ENCODE assay signal across 8 mouse cellular contexts in the genomic region with DNA sequence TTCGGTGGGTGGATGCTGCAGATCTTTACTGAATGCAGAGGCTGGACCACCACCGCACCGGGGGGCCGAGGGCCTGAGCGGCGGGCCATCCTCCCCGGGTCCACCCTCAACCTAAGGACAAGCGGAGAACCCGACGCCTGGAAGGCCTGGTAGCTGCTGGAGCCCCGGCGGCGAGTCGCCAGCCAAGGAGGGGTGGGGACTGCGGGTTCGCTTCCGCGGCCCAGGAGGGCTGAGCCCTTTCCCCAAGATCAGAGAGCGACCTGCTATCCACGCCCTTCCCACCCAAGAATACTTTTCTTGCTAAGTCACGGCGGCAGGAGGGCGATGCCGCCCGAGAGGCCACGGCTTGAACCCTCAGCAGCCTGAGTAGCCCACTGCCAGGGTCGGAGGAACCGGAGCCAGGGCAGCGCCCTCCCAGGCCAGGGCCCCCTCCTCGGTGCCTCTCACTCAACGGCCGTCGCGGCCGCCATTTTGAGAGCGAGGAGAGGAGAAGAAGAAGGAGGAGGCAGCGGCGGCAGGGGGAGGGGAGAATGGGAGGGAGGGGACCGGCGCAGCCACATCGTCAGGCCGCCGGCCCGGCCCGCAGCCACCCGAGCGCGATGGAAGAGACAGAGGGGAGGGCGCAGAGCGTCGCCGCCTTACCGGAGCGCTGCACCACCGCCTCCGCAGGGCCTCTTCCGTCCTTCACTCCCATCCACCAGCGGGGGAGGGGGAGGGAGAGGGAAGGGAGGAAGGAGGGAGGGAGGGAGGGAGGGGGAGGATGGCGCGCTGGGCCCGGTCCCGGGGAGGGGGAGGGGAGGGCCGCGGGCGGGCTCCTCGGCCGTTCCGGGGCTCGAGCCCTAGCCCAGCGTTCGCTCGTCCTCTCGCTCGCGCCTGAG. TPM values are rescaled to one million over a fixed set of nuclear protein-coding genes. Genes with fewer than 3 reads are reported as not detected.
A peak's percentile ranks its signal among the peaks of the same experiment; 100 is the strongest.
DNase-seq lines count a peak whose midpoint lies in the region; ATAC-seq and TF ChIP-seq lines count a peak whose summit lies in the region.

No protein-coding gene starts in this region.

- H3K9me3 ChIP-seq in heart, embryonic 12.5 days (replicated peaks): no peaks in the 10 kb centered on the region
- H3K9me3 ChIP-seq in kidney, postnatal 0 days (replicated peaks; ENCODE audit: low read length): no peaks in the 10 kb centered on the region
- H3K9me3 ChIP-seq in liver, embryonic 11.5 days (ENCODE audit: control insufficient read depth, low read length): no peaks in the 10 kb centered on the region
- no peaks in the 10 kb centered on the region for H3K9me3 ChIP-seq in stomach, embryonic 14.5 days (ENCODE audit: control insufficient read depth, low read depth, low read length)

- 0% methylated on average over 46 of the region's 75 CpGs for WGBS in heart, embryonic 12.5 days
- under 1% methylated on average over 52 of the region's 75 CpGs for WGBS in kidney, postnatal 0 days
- WGBS in liver, embryonic 11.5 days: under 1% methylated on average over 55 of the region's 75 CpGs
- WGBS in stomach, embryonic 14.5 days: under 1% methylated on average over 64 of the region's 75 CpGs

- H3K9ac ChIP-seq in heart, embryonic 12.5 days: peak overlapping the region; percentile 100
- peak overlapping the region; percentile 84 for H3K9ac ChIP-seq in kidney, postnatal 0 days (ENCODE audit: low read depth, low read length)
- H3K9ac ChIP-seq in liver, embryonic 11.5 days (ENCODE audit: low read depth, low read length): peak overlapping the region; percentile 97
- peak overlapping the region; percentile 84 for H3K9ac ChIP-seq in stomach, embryonic 14.5 days (replicated peaks; ENCODE audit: low read depth, low read length)

- H3K4me3 ChIP-seq in heart, embryonic 12.5 days: peak overlapping the region; percentile 99
- H3K4me3 ChIP-seq in kidney, postnatal 0 days (replicated peaks; ENCODE audit: low read depth, low read length): peak overlapping the region; percentile 79
- H3K4me3 ChIP-seq in liver, embryonic 11.5 days (ENCODE audit: low read depth, low read length): peak overlapping the region; percentile 73
- peak overlapping the region; percentile 82 for H3K4me3 ChIP-seq in stomach, embryonic 14.5 days (ENCODE audit: low read depth, low read length)

- peak overlapping the region; percentile 99 for H3K27ac ChIP-seq in heart, embryonic 12.5 days (ENCODE audit: poor library complexity, severe bottlenecking)
- peak overlapping the region; percentile 99 for H3K27ac ChIP-seq in kidney, postnatal 0 days
- peak overlapping the region; percentile 99 for H3K27ac ChIP-seq in liver, embryonic 11.5 days (ENCODE audit: low read depth, low read length)
- peak overlapping the region; percentile 96 for H3K27ac ChIP-seq in stomach, embryonic 14.5 days (ENCODE audit: low read length)

- no peak for TF ChIP-seq CTCF in kidney, postnatal 0 days (IDR thresholded peaks at IDR 0.05; ENCODE audit: low read depth)

- H3K4me1 ChIP-seq in heart, embryonic 12.5 days (replicated peaks): peaks cover 25% of the 10 kb centered on the region
- 0 out of 2 replicates have a peak, but pooled peaks cover 8% of the 10 kb centered on the region for H3K4me1 ChIP-seq in kidney, postnatal 0 days (replicated peaks; ENCODE audit: insufficient read depth, low read length)
- peaks cover 18% of the 10 kb centered on the region for H3K4me1 ChIP-seq in liver, embryonic 11.5 days (replicated peaks; ENCODE audit: control insufficient read depth, insufficient read depth, low read length)
- peaks cover 8% of the 10 kb centered on the region for H3K4me1 ChIP-seq in stomach, embryonic 14.5 days (ENCODE audit: control insufficient read depth, insufficient read depth, low read length)

- H3K27me3 ChIP-seq in heart, embryonic 12.5 days (replicated peaks): no peaks in the 10 kb centered on the region
- no peaks in the 10 kb centered on the region for H3K27me3 ChIP-seq in kidney, postnatal 0 days (ENCODE audit: insufficient read depth, low read length)
- H3K27me3 ChIP-seq in liver, embryonic 11.5 days (replicated peaks; ENCODE audit: control insufficient read depth, insufficient read depth, low read length): no peaks in the 10 kb centered on the region
- no peaks in the 10 kb centered on the region for H3K27me3 ChIP-seq in stomach, embryonic 14.5 days (ENCODE audit: control insufficient read depth, insufficient read depth, low read length)

- DNase-seq in B cell, adult 2 months: peak; percentile 84 to 85
- DNase-seq in brain, adult 2 months (ENCODE audit: low read depth, low spot score): peak; percentile 91
- peak; percentile 88 for DNase-seq in kidney, postnatal 0 days (ENCODE audit: low spot score)
- DNase-seq in liver, embryonic 11.5 days (ENCODE audit: low spot score): peak; percentile 90
- peak; percentile 95 for DNase-seq in naive thymus-derived CD4-positive, alpha-beta T cell, adult 2 months (ENCODE audit: low read depth)

- no peaks in the 10 kb centered on the region for H3K36me3 ChIP-seq in heart, embryonic 12.5 days
- H3K36me3 ChIP-seq in kidney, postnatal 0 days (ENCODE audit: insufficient read depth, low read length): no peaks in the 10 kb centered on the region
- H3K36me3 ChIP-seq in liver, embryonic 11.5 days (ENCODE audit: control insufficient read depth, insufficient read depth, low read length): no peaks in the 10 kb centered on the region
- no peaks in the 10 kb centered on the region for H3K36me3 ChIP-seq in stomach, embryonic 14.5 days (ENCODE audit: control insufficient read depth, insufficient read depth, low read length)

- ATAC-seq in erythroblast, adult 5-6 weeks (replicated peaks; ENCODE audit: low FRiP score, poor library complexity, severe bottlenecking): peak; percentile 88
- peak; percentile 88 for ATAC-seq in heart, embryonic 12.5 days (ENCODE audit: insufficient number of reproducible peaks, low FRiP score)
- peak; percentile 84 for ATAC-seq in kidney, postnatal 0 days (replicated peaks; ENCODE audit: low FRiP score, low read depth)
- peak; percentile 83 for ATAC-seq in liver, embryonic 11.5 days (replicated peaks; ENCODE audit: low FRiP score)
- peak; percentile 82 for ATAC-seq in stomach, embryonic 14.5 days (ENCODE audit: insufficient number of reproducible peaks, insufficient read depth, low FRiP score, low read depth)

- peak overlapping the region; percentile 91 for H3K4me2 ChIP-seq in heart, embryonic 12.5 days
- peak overlapping the region; percentile 58 for H3K4me2 ChIP-seq in kidney, postnatal 0 days (ENCODE audit: low read length)
- peak overlapping the region; percentile 92 for H3K4me2 ChIP-seq in liver, embryonic 11.5 days
- H3K4me2 ChIP-seq in stomach, embryonic 14.5 days (replicated peaks; ENCODE audit: low read depth, low read length): peak overlapping the region; percentile 84

RNA-seq across cellular contexts. Expression of a gene that starts 0.9 kb away (rescaled TPM):
- total RNA-seq in erythroblast, adult 5-6 weeks (2015; ENCODE audit: low replicate concordance): 67.9 and 70.7 TPM in 2 replicates
- 95.6 and 112 TPM in 2 replicates for total RNA-seq in erythroblast, adult 5-6 weeks (2017; ENCODE audit: low replicate concordance)
- 57.7 and 63.4 TPM in 2 replicates for polyA plus RNA-seq in heart, embryonic 12.5 days (2016; fragmentation: Nextera tagmentation; extraction: Ambion mirVana)
- polyA plus RNA-seq in kidney, postnatal 0 days (2015; fragmentation: Nextera tagmentation; extraction: Ambion mirVana): 51.4 and 53.0 TPM in 2 replicates
- polyA plus RNA-seq in liver, embryonic 11.5 days (2014; fragmentation: Nextera tagmentation; extraction: Ambion mirVana): 59.3 and 69.4 TPM in 2 replicates
- 77.2 and 77.7 TPM in 2 replicates for polyA plus RNA-seq in stomach, embryonic 14.5 days (2014; fragmentation: Nextera tagmentation; extraction: Ambion mirVana)

RNA-seq across cellular contexts. Expression of a gene that starts 47.0 kb away (rescaled TPM):
- total RNA-seq in erythroblast, adult 5-6 weeks (2015; ENCODE audit: low replicate concordance): 1.3 and 2.5 TPM in 2 replicates
- total RNA-seq in erythroblast, adult 5-6 weeks (2017; ENCODE audit: low replicate concordance): 9.7 and 15.3 TPM in 2 replicates
- polyA plus RNA-seq in heart, embryonic 12.5 days (2016; fragmentation: Nextera tagmentation; extraction: Ambion mirVana): 34.6 and 37.0 TPM in 2 replicates
- 27.1 and 31.6 TPM in 2 replicates for polyA plus RNA-seq in kidney, postnatal 0 days (2015; fragmentation: Nextera tagmentation; extraction: Ambion mirVana)
- polyA plus RNA-seq in liver, embryonic 11.5 days (2014; fragmentation: Nextera tagmentation; extraction: Ambion mirVana): 57.7 and 63.0 TPM in 2 replicates
- polyA plus RNA-seq in stomach, embryonic 14.5 days (2014; fragmentation: Nextera tagmentation; extraction: Ambion mirVana): 33.5 TPM in 2 replicates

Comparison
In these comparisons a context has a peak if more than half of its experiments do, and no peak if none do; other contexts are left out.
1. Peak in every context shown above with its lines: DNase-seq, ATAC-seq, H3K4me3 ChIP-seq and H3K27ac ChIP-seq.